In the genomic region with DNA sequence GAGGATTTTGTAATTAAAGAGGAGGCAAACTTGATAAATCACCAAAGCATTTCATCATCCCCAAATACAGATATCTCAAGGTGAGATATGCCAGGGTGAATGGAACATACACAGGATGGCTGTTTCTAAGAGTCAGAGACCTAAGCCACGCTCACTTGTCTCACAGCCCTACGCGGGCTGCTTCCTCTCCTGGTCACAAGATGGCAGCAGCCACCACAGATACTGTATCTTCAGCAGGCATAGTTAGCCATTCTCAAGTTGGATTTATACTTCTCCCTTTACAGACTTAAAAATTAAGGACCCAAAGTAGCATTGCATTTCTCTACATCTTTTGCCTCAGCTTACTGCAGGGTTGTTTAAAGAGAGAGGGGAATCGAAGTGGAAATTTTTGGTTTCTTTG, we compare ENCODE assay signal across 9 mouse cellular contexts. TPM values are rescaled to one million over a fixed set of nuclear protein-coding genes. Genes with fewer than 3 reads are reported as not detected.
A peak's percentile ranks its signal among the peaks of the same experiment; 100 is the strongest.
DNase-seq lines count a peak whose midpoint lies in the region; ATAC-seq lines count a peak whose summit lies in the region.
"Had no signal": no experiment of that assay in that cellular context is flagged by ENCODE, and none has a peak within 500 bp of the region (broad histone marks: within the 10 kb centered on the region; RNA-seq: fewer than 3 reads in every experiment).

No protein-coding gene starts in this region.

- DNase-seq in midbrain, embryonic 10.5 days (ENCODE audit: low spot score), result peak; percentile 25
- DNase-seq in adrenal gland, adult 2 months, result peak; percentile 57
- peak; percentile 80 for DNase-seq in forebrain, embryonic 14.5 days (ENCODE audit: low spot score)
- DNase-seq in intestine, embryonic 14.5 days (ENCODE audit: low spot score), result peak; percentile 72
- peak; percentile 35 for DNase-seq in liver, embryonic 11.5 days (ENCODE audit: low spot score)
- peak; percentile 39 to 49 for DNase-seq in urinary bladder, postnatal 36 days (ENCODE audit: low spot score in 2 of 2)

- H3K36me3 ChIP-seq in midbrain, embryonic 10.5 days, result no peaks in the 10 kb centered on the region
- H3K36me3 ChIP-seq in midbrain, embryonic 15.5 days (replicated peaks), result no peaks in the 10 kb centered on the region
- no peaks in the 10 kb centered on the region for H3K36me3 ChIP-seq in forebrain, embryonic 14.5 days (ENCODE audit: control insufficient read depth, insufficient read depth, low read length)
- no peaks in the 10 kb centered on the region for H3K36me3 ChIP-seq in intestine, embryonic 14.5 days (ENCODE audit: control insufficient read depth, insufficient read depth, low read length)
- H3K36me3 ChIP-seq in liver, embryonic 11.5 days (ENCODE audit: control insufficient read depth, insufficient read depth, low read length), result no peaks in the 10 kb centered on the region
- H3K36me3 ChIP-seq: embryonic facial prominence, embryonic 12.5 days had no signal

- H3K4me1 ChIP-seq in midbrain, embryonic 10.5 days, result no peaks in the 10 kb centered on the region
- H3K4me1 ChIP-seq in midbrain, embryonic 15.5 days, result no peaks in the 10 kb centered on the region
- H3K4me1 ChIP-seq in forebrain, embryonic 14.5 days (ENCODE audit: control insufficient read depth, insufficient read depth, low read length), result no peaks in the 10 kb centered on the region
- H3K4me1 ChIP-seq in intestine, embryonic 14.5 days (replicated peaks; ENCODE audit: control insufficient read depth, insufficient read depth, low read length), result no peaks in the 10 kb centered on the region
- H3K4me1 ChIP-seq in liver, embryonic 11.5 days (replicated peaks; ENCODE audit: control insufficient read depth, insufficient read depth, low read length), result no peaks in the 10 kb centered on the region
- H3K4me1 ChIP-seq: embryonic facial prominence, embryonic 12.5 days had no signal

- WGBS in midbrain, embryonic 10.5 days, result 32% methylated on average over 4 of the region's 4 CpGs
- WGBS in midbrain, embryonic 15.5 days, result 36% methylated on average over 4 of the region's 4 CpGs
- 33% methylated on average over 4 of the region's 4 CpGs for WGBS in forebrain, embryonic 14.5 days
- 28% methylated on average over 4 of the region's 4 CpGs for WGBS in intestine, embryonic 14.5 days
- 31% methylated on average over 4 of the region's 4 CpGs for WGBS in liver, embryonic 11.5 days

- H3K9me3 ChIP-seq in midbrain, embryonic 10.5 days (replicated peaks), result no peaks in the 10 kb centered on the region
- H3K9me3 ChIP-seq in midbrain, embryonic 15.5 days, result no peaks in the 10 kb centered on the region
- H3K9me3 ChIP-seq in forebrain, embryonic 14.5 days (replicated peaks; ENCODE audit: control insufficient read depth, low read length), result no peaks in the 10 kb centered on the region
- H3K9me3 ChIP-seq in intestine, embryonic 14.5 days (ENCODE audit: control insufficient read depth, low read length), result no peaks in the 10 kb centered on the region
- no peaks in the 10 kb centered on the region for H3K9me3 ChIP-seq in liver, embryonic 11.5 days (ENCODE audit: control insufficient read depth, low read length)
- H3K9me3 ChIP-seq: embryonic facial prominence, embryonic 12.5 days had no signal

- no peak overlapping the region for H3K27ac ChIP-seq in midbrain, embryonic 10.5 days (replicated peaks)
- no peak overlapping the region for H3K27ac ChIP-seq in midbrain, embryonic 15.5 days
- H3K27ac ChIP-seq in forebrain, embryonic 14.5 days (ENCODE audit: low read depth, low read length), result no peak overlapping the region
- no peak overlapping the region for H3K27ac ChIP-seq in intestine, embryonic 14.5 days (ENCODE audit: low read depth)
- no peak overlapping the region for H3K27ac ChIP-seq in liver, embryonic 11.5 days (ENCODE audit: low read depth, low read length)
- H3K27ac ChIP-seq: embryonic facial prominence, embryonic 12.5 days had no signal

- H3K9ac ChIP-seq in midbrain, embryonic 15.5 days, result no peak overlapping the region
- no peak overlapping the region for H3K9ac ChIP-seq in forebrain, embryonic 14.5 days (ENCODE audit: low read length)
- H3K9ac ChIP-seq in intestine, embryonic 14.5 days (ENCODE audit: low read length), result no peak overlapping the region
- H3K9ac ChIP-seq in liver, embryonic 11.5 days (ENCODE audit: low read depth, low read length), result no peak overlapping the region
- H3K9ac ChIP-seq: embryonic facial prominence, embryonic 12.5 days had no signal

- H3K4me3 ChIP-seq in midbrain, embryonic 10.5 days, result no peak overlapping the region
- H3K4me3 ChIP-seq in midbrain, embryonic 15.5 days, result no peak overlapping the region
- no peak overlapping the region for H3K4me3 ChIP-seq in forebrain, embryonic 14.5 days (ENCODE audit: low read depth, low read length)
- no peak overlapping the region for H3K4me3 ChIP-seq in intestine, embryonic 14.5 days (ENCODE audit: low read depth, low read length)
- no peak overlapping the region for H3K4me3 ChIP-seq in liver, embryonic 11.5 days (ENCODE audit: low read depth, low read length)
- H3K4me3 ChIP-seq: embryonic facial prominence, embryonic 12.5 days had no signal

- H3K4me2 ChIP-seq in midbrain, embryonic 15.5 days, result no peak overlapping the region
- H3K4me2 ChIP-seq in forebrain, embryonic 14.5 days (ENCODE audit: low read length), result no peak overlapping the region
- no peak overlapping the region for H3K4me2 ChIP-seq in intestine, embryonic 14.5 days (ENCODE audit: low read length)
- H3K4me2 ChIP-seq in liver, embryonic 11.5 days, result no peak overlapping the region
- H3K4me2 ChIP-seq: embryonic facial prominence, embryonic 12.5 days had no signal

- H3K27me3 ChIP-seq in midbrain, embryonic 10.5 days (ENCODE audit: low read depth, poor library complexity, severe bottlenecking), result no peaks in the 10 kb centered on the region
- 0 out of 2 replicates have a peak, but pooled peaks cover 2% of the 10 kb centered on the region for H3K27me3 ChIP-seq in midbrain, embryonic 15.5 days (replicated peaks)
- H3K27me3 ChIP-seq in forebrain, embryonic 14.5 days (replicated peaks; ENCODE audit: control insufficient read depth, insufficient read depth, low read length), result no peaks in the 10 kb centered on the region
- H3K27me3 ChIP-seq in intestine, embryonic 14.5 days (replicated peaks; ENCODE audit: control insufficient read depth, insufficient read depth, low read length), result no peaks in the 10 kb centered on the region
- no peaks in the 10 kb centered on the region for H3K27me3 ChIP-seq in liver, embryonic 11.5 days (replicated peaks; ENCODE audit: control insufficient read depth, insufficient read depth, low read length)
- H3K27me3 ChIP-seq: embryonic facial prominence, embryonic 12.5 days had no signal

- ATAC-seq in midbrain, embryonic 15.5 days (replicated peaks), result no peak
- ATAC-seq in forebrain, embryonic 14.5 days, result peak; percentile 58; the same call in 1 of the 2 replicates
- ATAC-seq in intestine, embryonic 14.5 days (replicated peaks; ENCODE audit: low FRiP score, low TSS enrichment, low read depth), result no peak
- ATAC-seq in liver, embryonic 11.5 days (replicated peaks; ENCODE audit: low FRiP score), result no peak
- peak; percentile 69; the same call in 1 of the 2 replicates for ATAC-seq in neutrophil, adult 5-6 weeks (ENCODE audit: extremely low read depth, insufficient number of reproducible peaks, low FRiP score, poor library complexity, severe bottlenecking)

RNA-seq across cellular contexts. Expression of a gene that starts 8.4 kb away (rescaled TPM):
- polyA plus RNA-seq in midbrain, embryonic 10.5 days (2016; fragmentation: Nextera tagmentation; extraction: Ambion mirVana), result 119 and 141 TPM in 2 replicates
- 164 and 166 TPM in 2 replicates for polyA plus RNA-seq in midbrain, embryonic 15.5 days (2015; fragmentation: Nextera tagmentation; extraction: Ambion mirVana)
- total RNA-seq in adrenal gland, adult 2 months (2021), result 10 to 100 TPM; 66.5 to 85.6 TPM
- 53.3 and 66.6 TPM in 2 replicates for polyA plus RNA-seq in adrenal gland, adult 2 months (2012; rRNA removed)
- polyA plus RNA-seq in forebrain, embryonic 14.5 days (2014; fragmentation: Nextera tagmentation; extraction: Ambion mirVana), result 133 and 181 TPM in 2 replicates
- polyA plus RNA-seq in intestine, embryonic 14.5 days (2014; fragmentation: Nextera tagmentation; extraction: Ambion mirVana), result 83.6 and 86.3 TPM in 2 replicates
- polyA plus RNA-seq in liver, embryonic 11.5 days (2014; fragmentation: Nextera tagmentation; extraction: Ambion mirVana), result 54.6 and 71.9 TPM in 2 replicates
- total RNA-seq in neutrophil, adult 5-6 weeks (2017), result 45.7 and 57.0 TPM in 2 replicates

RNA-seq across cellular contexts. Expression of a gene that starts 18.3 kb away (rescaled TPM):
- 165 and 177 TPM in 2 replicates for polyA plus RNA-seq in midbrain, embryonic 10.5 days (2016; fragmentation: Nextera tagmentation; extraction: Ambion mirVana)
- polyA plus RNA-seq in midbrain, embryonic 15.5 days (2015; fragmentation: Nextera tagmentation; extraction: Ambion mirVana), result 191 and 196 TPM in 2 replicates
- total RNA-seq in adrenal gland, adult 2 months (2021), result 10 to 100 TPM; 60.6 to 93.9 TPM
- polyA plus RNA-seq in adrenal gland, adult 2 months (2012; rRNA removed), result 3.9 and 4.5 TPM in 2 replicates
- polyA plus RNA-seq in forebrain, embryonic 14.5 days (2014; fragmentation: Nextera tagmentation; extraction: Ambion mirVana), result 212 and 221 TPM in 2 replicates
- 154 and 161 TPM in 2 replicates for polyA plus RNA-seq in intestine, embryonic 14.5 days (2014; fragmentation: Nextera tagmentation; extraction: Ambion mirVana)
- 145 and 152 TPM in 2 replicates for polyA plus RNA-seq in liver, embryonic 11.5 days (2014; fragmentation: Nextera tagmentation; extraction: Ambion mirVana)
- total RNA-seq in neutrophil, adult 5-6 weeks (2017), result 37.4 and 39.6 TPM in 2 replicates

RNA-seq across cellular contexts. Expression of a gene that starts 18.3 kb away (rescaled TPM):
- polyA plus RNA-seq in midbrain, embryonic 10.5 days (2016; fragmentation: Nextera tagmentation; extraction: Ambion mirVana), result 7.0 and 7.5 TPM in 2 replicates
- 14.6 and 14.8 TPM in 2 replicates for polyA plus RNA-seq in midbrain, embryonic 15.5 days (2015; fragmentation: Nextera tagmentation; extraction: Ambion mirVana)
- 1 to 10 TPM; 5.3 to 6.9 TPM for total RNA-seq in adrenal gland, adult 2 months (2021)
- polyA plus RNA-seq in adrenal gland, adult 2 months (2012; rRNA removed), result 2.8 and 4.9 TPM in 2 replicates
- 8.1 and 9.4 TPM in 2 replicates for polyA plus RNA-seq in forebrain, embryonic 14.5 days (2014; fragmentation: Nextera tagmentation; extraction: Ambion mirVana)
- polyA plus RNA-seq in intestine, embryonic 14.5 days (2014; fragmentation: Nextera tagmentation; extraction: Ambion mirVana), result 5.1 and 5.4 TPM in 2 replicates
- 4.2 and 4.6 TPM in 2 replicates for polyA plus RNA-seq in liver, embryonic 11.5 days (2014; fragmentation: Nextera tagmentation; extraction: Ambion mirVana)
- 4.4 and 6.4 TPM in 2 replicates for total RNA-seq in neutrophil, adult 5-6 weeks (2017)

Comparison
In these comparisons a context has a peak if more than half of its experiments do, and no peak if none do; other contexts are left out.
1. DNase-seq: peak in every context shown above with its lines; median percentile 80 in forebrain, embryonic 14.5 days; 72 in intestine, embryonic 14.5 days; 57 in adrenal gland, adult 2 months; 44 in urinary bladder, postnatal 36 days; 35 in liver, embryonic 11.5 days; 25 in midbrain, embryonic 10.5 days.
2. ATAC-seq: peak in forebrain, embryonic 14.5 days (single experiment) and neutrophil, adult 5-6 weeks (single experiment); none in midbrain, embryonic 15.5 days (single experiment), intestine, embryonic 14.5 days (single experiment) and liver, embryonic 11.5 days (single experiment).
3. RNA of a gene that starts 18.3 kb away (polyA plus RNA-seq): 212 to 221 TPM in forebrain, embryonic 14.5 days, 191 to 196 TPM in midbrain, embryonic 15.5 days, 165 to 177 TPM in midbrain, embryonic 10.5 days, 154 to 161 TPM in intestine, embryonic 14.5 days and 145 to 152 TPM in liver, embryonic 11.5 days; 3.9 to 4.5 TPM in adrenal gland, adult 2 months; every median in the first group is over 10 times any median in the second.